Mouse (Mus musculus) E14TG2a.4 (cell line): ENCODE measurements around the gene Arl15.

Experiments used
- CTCF ChIP-seq: conservative IDR thresholded peaks from 2 replicates; pipeline ENCODE4 v1.5.1; 2014; ENCODE audit warnings: low read length
- NANOG ChIP-seq: IDR thresholded peaks from 2 replicates; pipeline ENCODE4 v1.6.1; 2014; ENCODE audit warnings: borderline replicate concordance, low read length, mixed read lengths
- POU5F1 ChIP-seq: IDR thresholded peaks from 2 replicates; pipeline ENCODE4 v1.6.1; 2014; ENCODE audit warnings: low read length, borderline replicate concordance

DNA sequence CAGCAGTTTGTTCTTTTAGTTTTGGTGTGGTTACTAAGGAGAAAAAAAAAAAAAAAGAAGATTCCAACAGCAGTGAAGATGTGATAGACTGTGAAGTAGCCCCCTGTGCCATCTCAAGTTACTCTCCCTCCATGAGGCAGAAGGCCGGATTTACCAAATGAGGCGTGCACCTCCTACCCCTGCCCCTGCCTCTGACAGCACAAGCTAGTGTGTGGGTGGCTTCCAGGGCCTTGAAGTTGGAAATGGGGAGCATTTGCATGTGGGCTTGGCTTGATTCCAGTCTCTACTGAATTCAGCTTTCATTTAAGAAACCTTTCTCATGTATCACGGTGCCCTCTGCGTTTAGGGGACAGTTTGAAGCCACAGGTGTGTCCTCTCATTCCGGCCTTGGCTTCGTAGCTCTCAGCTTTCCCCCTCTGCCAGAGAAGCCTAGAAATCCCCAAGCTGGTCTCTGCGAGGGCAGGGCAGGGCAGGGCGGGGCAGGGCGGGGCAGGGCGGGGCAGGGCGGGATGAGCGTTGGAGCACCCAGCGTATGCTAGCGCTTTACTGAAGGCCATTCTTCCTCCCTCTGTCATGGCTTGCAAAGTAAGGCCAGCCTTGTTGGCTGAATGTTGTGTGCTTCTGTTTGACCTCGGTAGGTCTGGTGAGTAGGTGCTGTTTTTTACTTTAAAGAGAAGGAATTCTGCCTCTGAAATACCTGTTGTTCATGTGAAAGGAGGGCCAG, 21.6 kb downstream of the Arl15 start:
- TF ChIP-seq CTCF (no peak), POU5F1 (no peak), NANOG (peak; percentile 17; the same call in 1 of the 2 replicates)
